Mouse (Mus musculus) embryonic facial prominence, embryonic 11.5 days (tissue): ENCODE measurements at regions not wholly inside any gene's neighbourhood (a gene's known extent, or its start where the extent isn't known, plus 50 kb on each side); places are given as distances from the start of the nearest gene placed in this dataset.

Experiments used
- ATAC-seq: fragments of 200-750 bp; cut with Nextera tagmentation; replicated peaks from 2 replicates; pipeline ENCODE4 v1.8.0; 2017; ENCODE audit warnings: low read depth; ENCODE audit not compliant: insufficient number of reproducible peaks, low FRiP score, low TSS enrichment
- DNase-seq: peaks from one replicate; pipeline ENCODE4 v3.0.0-alpha.2; 2015; ENCODE audit warnings: low spot score
- H3K27ac ChIP-seq: fragments of 300-500 bp; sonication (generic); replicated peaks from 2 replicates; pipeline ENCODE4 v1.5.1; 2014; ENCODE audit warnings: mild to moderate bottlenecking, low read depth, low read length, control low read depth
- H3K27me3 ChIP-seq: fragments of 300-500 bp; sonication (generic); 2 replicates; pipeline ENCODE4 v1.6.1; 2014; ENCODE audit warnings: mild to moderate bottlenecking, low read length, moderate library complexity, mixed read lengths; ENCODE audit not compliant: control insufficient read depth, insufficient read depth
- H3K36me3 ChIP-seq: fragments of 300-500 bp; sonication (generic); replicated peaks from 2 replicates; pipeline ENCODE4 v1.6.1; 2014; ENCODE audit warnings: low read depth, mild to moderate bottlenecking, low read length, moderate library complexity, mixed read lengths; ENCODE audit not compliant: control insufficient read depth, insufficient read depth
- H3K4me1 ChIP-seq: fragments of 300-500 bp; sonication (generic); 2 replicates; pipeline ENCODE4 v1.6.1; 2014; ENCODE audit warnings: low read length, mixed read lengths; ENCODE audit not compliant: control insufficient read depth, insufficient read depth
- H3K4me2 ChIP-seq: fragments of 300-500 bp; sonication (generic); 2 replicates; pipeline ENCODE4 v1.6.1; 2014; ENCODE audit warnings: low read depth, mild to moderate bottlenecking, control low read depth, low read length, moderate library complexity
- H3K4me3 ChIP-seq: fragments of 300-500 bp; sonication (generic); 2 replicates; pipeline ENCODE4 v1.5.1; 2014; ENCODE audit warnings: low read depth, low read length, control low read depth
- H3K9ac ChIP-seq: fragments of 300-500 bp; sonication (generic); replicated peaks from 2 replicates; pipeline ENCODE4 v1.6.1; 2014; ENCODE audit warnings: mild to moderate bottlenecking, control low read depth, low read length
- H3K9me3 ChIP-seq: fragments of 300-500 bp; sonication (generic); replicated peaks from 2 replicates; pipeline ENCODE4 v1.6.1; 2016; ENCODE audit warnings: mild to moderate bottlenecking, low read length, inconsistent platforms, mixed read lengths; ENCODE audit not compliant: control insufficient read depth
- WGBS: fragments of 180-500 bp; shearing (Covaris S2); extraction: QIAGEN DNeasy Blood & Tissue Kit; methylation state at CpG from one replicate; pipeline ENCODE4 v1.1.7; 2014; 5-methylcytosine and 5-hydroxymethylcytosine counted together

DNA sequence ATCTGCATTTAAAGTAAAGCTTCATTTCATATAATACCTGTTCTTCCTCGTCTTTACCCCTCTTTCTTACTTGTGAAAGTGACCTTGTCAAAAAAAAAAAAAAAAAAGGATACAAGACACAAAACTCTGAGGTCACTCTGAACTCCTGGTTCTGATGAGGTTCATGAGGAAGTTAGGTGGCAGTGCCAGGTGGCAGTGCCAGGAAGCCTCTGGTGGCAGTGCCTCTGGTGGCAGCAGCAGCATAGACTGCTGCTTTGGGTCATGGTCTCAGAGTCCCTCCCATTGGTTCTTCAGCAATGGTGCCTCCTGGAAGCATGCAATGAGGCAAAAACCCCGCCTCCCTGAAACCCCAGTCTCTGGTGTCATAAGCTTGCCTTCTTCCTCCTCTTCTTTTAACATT is 159.7 kb upstream of the Prr30 start:
- Histone ChIP-seq H3K27ac (no peak overlapping the region), H3K4me3 (no peak overlapping the region), H3K9me3 (no peaks in the 10 kb centered on the region), H3K9ac (no peak overlapping the region), H3K4me2 (no peak overlapping the region), H3K27me3 (no peaks in the 10 kb centered on the region), H3K36me3 (no peaks in the 10 kb centered on the region), H3K4me1 (no peaks in the 10 kb centered on the region)
- DNase-seq = no peak
- 75% methylated on average over 2 of the region's 2 CpGs for WGBS
- ATAC-seq = no peak

- WGBS = 47% methylated on average over 3 of the region's 3 CpGs
- DNase-seq = no peak
- Histone ChIP-seq H3K36me3 (no peaks in the 10 kb centered on the region), H3K4me3 (no peak overlapping the region), H3K9ac (no peak overlapping the region), H3K4me2 (no peak overlapping the region), H3K27me3 (no peaks in the 10 kb centered on the region), H3K27ac (no peak overlapping the region; the same call in 1 of the 2 replicates), H3K4me1 (no peaks in the 10 kb centered on the region), H3K9me3 (no peaks in the 10 kb centered on the region)
- ATAC-seq = no peak
These were observed 152.9 kb upstream of the Prr30 start for GRCm38 (mm10) chr14:101353009-101353378.

GRCm38 (mm10) chr14:101352046-101353008 is 152.2 kb upstream of the Prr30 start:
- peak; percentile 76 for DNase-seq
- Histone ChIP-seq H3K9ac (no peak overlapping the region), H3K4me3 (no peak overlapping the region), H3K27ac (no peak overlapping the region), H3K36me3 (no peaks in the 10 kb centered on the region), H3K4me2 (no peak overlapping the region), H3K27me3 (no peaks in the 10 kb centered on the region), H3K4me1 (no peaks in the 10 kb centered on the region), H3K9me3 (no peaks in the 10 kb centered on the region)
- ATAC-seq = peak; percentile 92
- 11% methylated on average over 6 of the region's 6 CpGs for WGBS

DNA sequence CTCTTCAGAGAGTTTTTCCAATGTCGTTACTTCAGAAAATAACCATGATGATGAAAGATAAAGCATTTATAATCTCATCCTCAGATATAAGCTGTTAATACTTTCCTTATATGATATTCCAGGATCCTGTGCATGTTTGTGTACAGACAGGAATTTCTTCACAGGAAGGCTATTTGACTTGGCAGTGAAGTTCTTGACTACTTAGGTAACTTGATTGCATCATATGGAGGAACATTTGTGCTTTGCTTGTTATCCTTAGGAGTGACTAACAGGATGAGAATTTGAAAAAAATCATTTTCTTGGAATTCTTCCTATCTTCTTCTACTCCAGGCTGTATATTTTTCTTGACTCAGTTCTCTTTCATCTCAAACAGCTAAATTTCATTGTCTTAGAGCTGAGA is 140.2 kb upstream of the Prr30 start:
- Histone ChIP-seq H3K36me3 (no peaks in the 10 kb centered on the region), H3K27me3 (no peaks in the 10 kb centered on the region), H3K27ac (no peak overlapping the region), H3K9me3 (no peaks in the 10 kb centered on the region), H3K4me3 (no peak overlapping the region), H3K9ac (no peak overlapping the region), H3K4me2 (no peak overlapping the region), H3K4me1 (no peaks in the 10 kb centered on the region)
- ATAC-seq (no peak), DNase-seq (no peak)
- whole genome bisulfite sequencing = 88% methylated on average over 1 of the region's 1 CpGs

- Histone ChIP-seq H3K9me3 (no peaks in the 10 kb centered on the region), H3K27me3 (no peaks in the 10 kb centered on the region), H3K27ac (no peak overlapping the region), H3K36me3 (no peaks in the 10 kb centered on the region), H3K4me2 (no peak overlapping the region), H3K4me1 (no peaks in the 10 kb centered on the region), H3K4me3 (no peak overlapping the region), H3K9ac (no peak overlapping the region)
- peak; percentile 70 for ATAC-seq
- DNase-seq = no peak
- 72% methylated on average over 4 of the region's 4 CpGs for WGBS
These were observed 131.9 kb upstream of the Prr30 start for GRCm38 (mm10) chr14:101332015-101332414.

DNA sequence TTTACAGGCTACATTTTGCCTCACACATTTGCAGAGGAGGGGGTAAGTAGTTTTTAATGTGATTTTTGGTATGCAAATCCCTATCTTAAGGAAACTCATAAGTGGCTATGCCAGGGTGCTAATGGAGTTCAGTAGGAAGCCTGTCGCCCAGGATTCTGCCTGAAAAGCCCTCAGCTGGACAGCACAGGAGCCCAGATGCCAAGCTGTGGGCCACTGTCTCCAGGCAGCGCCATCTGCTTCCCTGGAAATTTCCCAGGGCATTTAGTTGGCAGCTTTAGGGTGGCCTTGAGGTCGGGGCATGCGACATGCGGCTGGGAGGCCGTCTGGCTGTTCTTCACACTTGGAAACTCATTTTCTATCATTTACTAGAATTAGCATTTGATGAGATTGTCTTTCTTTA is 127.3 kb upstream of the Prr30 start:
- no peak overlapping the region for H3K4me2 ChIP-seq
- no peaks in the 10 kb centered on the region for H3K9me3 ChIP-seq
- H3K9ac ChIP-seq = no peak overlapping the region
- no peak overlapping the region for H3K4me3 ChIP-seq
- no peak for DNase-seq
- ATAC-seq = no peak
- 77% methylated on average over 6 of the region's 6 CpGs for WGBS
- H3K27ac ChIP-seq = no peak overlapping the region
- H3K27me3 ChIP-seq = no peaks in the 10 kb centered on the region
- no peaks in the 10 kb centered on the region for H3K36me3 ChIP-seq
- no peaks in the 10 kb centered on the region for H3K4me1 ChIP-seq

- H3K4me1 ChIP-seq = no peaks in the 10 kb centered on the region
- no peaks in the 10 kb centered on the region for H3K9me3 ChIP-seq
- no peaks in the 10 kb centered on the region for H3K27me3 ChIP-seq
- ATAC-seq = 0 out of 2 replicates have a peak, but pooled peaks have one; percentile 18
- no peak overlapping the region for H3K4me2 ChIP-seq
- peak; percentile 6 for DNase-seq
- 57% methylated on average over 12 of the region's 12 CpGs for WGBS
- no peak overlapping the region for H3K27ac ChIP-seq
- no peaks in the 10 kb centered on the region for H3K36me3 ChIP-seq
- H3K9ac ChIP-seq = no peak overlapping the region
- H3K4me3 ChIP-seq = no peak overlapping the region
These were observed 126.4 kb upstream of the Prr30 start for GRCm38 (mm10) chr14:101326477-101326941.

GRCm38 (mm10) chr14:101323361-101323760 is 123.2 kb upstream of the Prr30 start:
- Histone ChIP-seq H3K36me3 (no peaks in the 10 kb centered on the region), H3K27ac (no peak overlapping the region), H3K27me3 (no peaks in the 10 kb centered on the region), H3K4me2 (no peak overlapping the region), H3K4me3 (no peak overlapping the region), H3K9ac (no peak overlapping the region), H3K9me3 (no peaks in the 10 kb centered on the region), H3K4me1 (no peaks in the 10 kb centered on the region)
- ATAC-seq (no peak), DNase-seq (no peak)
- 89% methylated on average over 6 of the region's 6 CpGs for WGBS
